Mouse (Mus musculus) layer of hippocampus, adult 9-10 months (tissue): ENCODE measurements around the gene Sox8.
A peak's percentile ranks its signal among the peaks of the same experiment; 100 is the strongest.

Experiments used
- DNase-seq: peaks from one replicate; pipeline ENCODE4 v3.0.0; 2022; ENCODE audit warnings: low spot score

Sox8 gene

GRCm38 (mm10) chr17:25579332-25580047 is 9.0 kb upstream of the Sox8 start:
- no peak for DNase-seq

GRCm38 (mm10) chr17:25578920-25579319 is 8.4 kb upstream of the Sox8 start, which contains the start of gene Lmf1:
Gene Lmf1, plus strand, starts transcription at chr17:25579085.
- DNase-seq: peak; percentile 91

GRCm38 (mm10) chr17:25577702-25578101 is 7.2 kb upstream of the Sox8 start:
- no peak for DNase-seq

- no peak for DNase-seq
Measured at GRCm38 (mm10) chr17:25577263-25577662, 6.8 kb upstream of the Sox8 start.

GRCm38 (mm10) chr17:25576034-25576433 is 5.5 kb upstream of the Sox8 start:
- DNase-seq: no peak

GRCm38 (mm10) chr17:25575208-25575971 is 4.9 kb upstream of the Sox8 start:
- no peak for DNase-seq

- DNase-seq: no peak
Measured at GRCm38 (mm10) chr17:25571453-25571820, 951 bp upstream of the Sox8 start.

GRCm38 (mm10) chr17:25569833-25570647 is 446 bp downstream of the Sox8 start:
- no peak for DNase-seq

GRCm38 (mm10) chr17:25568880-25569279 is 1.6 kb downstream of the Sox8 start:
- DNase-seq: no peak

GRCm38 (mm10) chr17:25568206-25568605 is 2.3 kb downstream of the Sox8 start:
- DNase-seq: no peak

GRCm38 (mm10) chr17:25567745-25568144 is 2.7 kb downstream of the Sox8 start:
- peak; percentile 66 for DNase-seq

GRCm38 (mm10) chr17:25567261-25567660 is 3.2 kb downstream of the Sox8 start:
- DNase-seq: no peak

- no peak for DNase-seq
Measured at GRCm38 (mm10) chr17:25565860-25566600, 4.5 kb downstream of the Sox8 start.

- DNase-seq: no peak
Measured at GRCm38 (mm10) chr17:25565244-25565643, 5.2 kb downstream of the Sox8 start.

- no peak for DNase-seq
Measured at GRCm38 (mm10) chr17:25564481-25564880, 6.0 kb downstream of the Sox8 start.

- no peak for DNase-seq
Measured at GRCm38 (mm10) chr17:25561223-25562028, 9.1 kb downstream of the Sox8 start.

- no peak for DNase-seq
Measured at GRCm38 (mm10) chr17:25560554-25561222, 9.8 kb downstream of the Sox8 start.

- no peak for DNase-seq
Measured at GRCm38 (mm10) chr17:25559634-25560033, 10.9 kb downstream of the Sox8 start.

- DNase-seq: peak; percentile 49
Measured at GRCm38 (mm10) chr17:25556630-25557354, 13.7 kb downstream of the Sox8 start.
